Mouse (Mus musculus) gastrocnemius, postnatal 10 days (tissue): ENCODE data around the gene Txndc15. TPM values are rescaled to one million over a fixed set of nuclear protein-coding genes. Genes with fewer than 3 reads are reported as not detected.

Experiments
- DNase-seq: peaks from one replicate; pipeline ENCODE4 v3.0.0; 2021; ENCODE audit warnings: mixed read lengths
- total RNA-seq, 2 experiments: library from RNA; stranded (reverse); gene quantifications; 2 replicates each; pipeline ENCODE4 v1.2.3; 2021

Txndc15 gene
- total RNA-seq, 2 experiments from 2014 or later, result 30.9 to 32.6 TPM

DNA sequence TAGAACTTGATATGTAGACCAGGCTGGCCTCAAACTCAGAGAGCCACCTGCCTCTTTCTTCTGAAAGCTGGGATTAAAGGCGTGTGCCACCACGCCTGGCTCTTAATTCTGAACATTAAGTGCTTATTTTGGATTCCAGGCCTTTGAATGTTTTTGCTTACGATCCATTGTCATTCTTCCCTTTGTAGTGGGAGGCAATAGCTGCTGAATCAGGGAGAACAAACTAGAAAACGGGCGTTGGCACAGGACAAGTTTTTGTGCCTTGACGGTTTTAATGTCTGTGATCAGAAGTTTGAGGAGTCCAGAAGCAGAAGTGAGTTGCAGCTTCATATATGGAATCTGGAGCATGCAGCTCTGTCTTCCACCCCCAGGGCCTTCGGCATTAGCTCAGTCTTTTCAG lies 16.3 kb downstream of the Txndc15 start:
- DNase-seq, result no peak

DNA sequence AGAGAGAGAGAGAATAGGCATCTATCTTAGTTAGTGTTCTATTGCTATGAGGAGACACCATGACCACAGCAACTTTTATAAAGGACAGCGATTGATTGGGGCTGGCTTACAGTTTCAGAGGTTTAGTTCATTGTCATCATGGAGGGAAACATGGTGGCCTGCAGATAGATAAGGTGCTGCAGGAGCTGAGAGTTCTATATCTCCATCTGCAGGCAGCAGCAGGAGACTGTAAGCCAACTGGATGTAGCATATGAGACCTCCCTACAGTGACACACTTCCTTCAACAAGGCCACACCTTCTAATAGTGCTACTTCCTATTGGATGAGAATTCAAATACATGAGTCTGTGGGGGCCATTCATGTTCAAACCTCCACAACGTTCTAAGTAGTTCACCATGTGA lies 17.7 kb downstream of the Txndc15 start:
- DNase-seq, result no peak

DNA sequence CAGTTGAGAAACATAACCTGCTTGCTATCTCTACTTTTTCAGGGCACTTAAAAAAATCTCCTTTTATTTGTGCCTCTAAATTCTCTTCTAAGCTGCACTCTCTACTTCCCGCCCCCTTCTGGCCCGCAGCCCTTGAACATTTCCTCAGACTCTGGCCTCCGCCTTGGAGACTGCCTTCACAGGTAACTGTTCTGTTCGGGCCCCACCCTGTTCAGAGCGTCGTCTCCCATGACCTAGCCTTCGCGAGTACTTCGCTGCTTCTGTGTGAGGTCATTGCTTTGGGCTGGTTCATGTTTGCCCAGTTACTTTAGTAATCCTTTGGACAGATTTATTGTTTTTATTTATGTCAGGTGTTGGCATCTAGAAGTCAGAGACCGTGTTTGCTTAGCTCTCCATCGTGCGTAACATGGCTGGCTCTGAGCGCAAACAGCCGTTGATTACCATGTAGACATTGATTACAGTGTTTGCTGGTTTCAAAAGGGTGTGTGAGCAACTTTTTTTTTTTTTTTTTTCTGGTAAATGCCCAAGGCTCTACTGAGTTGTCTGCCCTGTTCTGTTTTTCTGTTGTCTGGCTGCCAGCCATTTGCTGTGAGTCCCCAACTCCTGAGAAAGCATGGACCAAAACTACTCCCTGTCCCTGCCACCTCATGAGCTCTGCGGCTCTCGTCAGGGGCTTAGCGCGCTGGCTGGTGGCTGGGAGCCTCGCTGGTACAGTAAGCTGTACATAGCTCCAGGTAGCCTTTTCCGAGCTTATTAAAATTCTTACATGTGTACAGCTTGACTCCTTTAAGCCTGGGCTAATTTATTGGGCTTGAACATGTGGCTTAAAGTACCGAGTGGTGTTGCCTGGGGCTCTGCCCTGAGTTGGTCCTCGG lies 19.4 kb downstream of the Txndc15 start:
- DNase-seq, result no peak

DNA sequence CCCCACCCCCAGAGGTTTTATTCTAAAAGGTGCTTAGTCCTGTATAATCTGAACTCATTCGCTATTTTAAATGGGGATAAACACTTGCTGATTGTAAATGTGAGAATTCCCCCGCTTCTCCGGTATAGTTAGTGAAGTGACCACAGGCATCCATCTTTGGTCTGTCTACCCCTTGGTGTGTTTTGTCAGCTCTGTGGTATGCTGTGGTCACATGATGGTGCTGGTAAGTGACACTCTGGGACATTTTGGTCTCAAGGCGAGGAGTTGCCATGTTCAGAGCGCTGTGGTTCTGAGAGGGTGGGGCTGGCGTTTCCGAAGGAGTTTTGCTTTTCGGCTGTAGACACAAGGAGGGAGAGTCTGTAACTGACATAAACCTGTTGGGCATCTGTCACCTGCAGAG lies 23.4 kb downstream of the Txndc15 start:
- DNase-seq, result no peak

DNA sequence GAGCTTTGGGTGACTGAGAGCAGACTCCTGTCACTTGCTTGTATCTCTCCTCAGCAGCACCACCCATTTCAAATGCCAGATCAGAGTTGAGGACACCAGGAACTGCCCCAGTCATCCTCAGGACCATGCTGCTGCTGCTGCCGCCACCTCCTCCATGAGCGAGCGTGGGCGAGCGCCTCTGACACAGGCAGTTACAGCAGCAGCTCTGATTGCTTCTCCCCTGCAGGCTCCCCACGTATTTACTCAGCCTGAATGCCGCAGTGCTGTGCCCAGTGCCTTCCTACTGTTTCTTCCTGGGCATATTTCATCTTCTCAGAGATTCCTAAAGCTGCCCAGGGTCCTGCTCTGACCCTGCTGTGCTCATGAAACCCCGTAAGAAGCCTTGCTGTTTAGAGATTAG lies 27.9 kb downstream of the Txndc15 start:
- DNase-seq, result no peak

DNA sequence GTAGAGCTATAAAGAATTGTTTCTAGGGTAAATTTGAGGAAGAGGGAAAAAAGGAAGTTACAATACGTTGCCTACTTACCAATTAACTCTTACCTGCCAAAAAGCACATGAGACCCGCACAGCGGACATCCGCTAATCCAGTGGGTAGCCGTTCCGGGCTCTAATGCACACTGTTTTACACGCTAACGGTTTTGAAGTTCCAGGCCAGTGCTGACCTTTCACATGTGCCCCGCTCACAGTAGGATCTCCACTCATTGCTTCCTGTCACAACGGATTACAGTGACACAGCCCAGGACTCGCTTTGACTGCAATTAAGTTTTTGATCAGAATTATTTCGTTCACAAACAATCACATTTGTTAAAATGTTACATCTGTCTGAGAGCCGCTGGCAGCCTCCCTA lies 39.9 kb downstream of the Txndc15 start:
- no peak for DNase-seq

DNA sequence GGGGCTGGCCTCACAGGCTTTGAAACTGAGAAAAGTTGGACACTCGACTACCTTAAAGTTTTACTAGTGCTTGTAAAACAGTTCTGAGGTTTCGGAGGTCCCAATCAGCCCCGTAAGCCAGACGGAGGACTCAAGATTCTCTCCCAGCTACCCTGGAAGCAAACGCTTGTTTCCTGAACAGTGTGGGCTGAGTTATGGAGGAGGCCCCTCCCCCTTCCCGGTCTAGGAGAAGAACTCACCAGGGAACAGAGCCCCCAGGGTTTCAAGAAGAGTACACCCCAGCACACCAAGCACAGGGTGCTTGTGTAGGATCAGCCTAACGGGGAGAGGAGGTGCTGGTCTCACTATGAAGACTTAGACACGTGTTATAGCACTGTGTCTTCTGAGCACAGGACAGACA lies 42.3 kb downstream of the Txndc15 start:
- no peak for DNase-seq

DNA sequence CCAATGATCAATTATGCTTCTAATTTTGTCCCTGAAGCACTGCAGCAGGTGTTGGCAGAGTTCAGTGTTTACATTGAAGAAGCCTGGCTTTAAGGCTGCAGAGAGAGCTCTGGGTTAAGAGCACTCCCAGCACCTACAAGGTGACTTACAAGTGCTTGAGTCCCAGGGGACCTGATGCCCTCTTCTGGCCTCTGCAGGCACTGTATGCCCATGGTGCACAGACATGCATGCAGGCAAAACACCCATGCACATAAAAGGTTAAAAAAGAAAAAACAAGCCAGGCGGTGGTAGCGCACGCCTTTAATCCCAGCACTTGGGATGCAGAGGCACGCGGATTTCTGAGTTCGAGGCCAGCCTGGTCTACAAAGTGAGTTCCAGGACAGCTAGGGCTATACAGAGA lies 43.2 kb downstream of the Txndc15 start:
- no peak for DNase-seq

DNA sequence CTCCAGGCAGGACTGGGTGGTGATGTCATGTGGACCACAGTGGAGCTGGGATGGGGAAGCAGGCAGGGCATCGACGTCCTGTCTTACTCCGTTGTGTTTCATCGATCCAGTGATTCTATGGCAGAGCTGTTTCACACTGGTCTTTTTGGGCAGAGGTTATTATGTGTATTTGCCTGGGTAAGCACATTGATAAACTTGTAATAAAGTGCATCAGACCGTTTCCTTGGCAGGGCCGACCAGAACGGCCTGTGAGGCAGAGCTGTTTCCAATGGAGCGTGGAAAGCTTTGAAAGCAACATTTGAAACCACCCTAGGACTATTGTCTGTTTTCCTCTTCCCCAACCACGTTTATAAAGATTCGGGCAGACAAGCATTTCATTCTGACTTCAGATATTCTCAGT lies 46.1 kb downstream of the Txndc15 start:
- DNase-seq, result no peak

DNA sequence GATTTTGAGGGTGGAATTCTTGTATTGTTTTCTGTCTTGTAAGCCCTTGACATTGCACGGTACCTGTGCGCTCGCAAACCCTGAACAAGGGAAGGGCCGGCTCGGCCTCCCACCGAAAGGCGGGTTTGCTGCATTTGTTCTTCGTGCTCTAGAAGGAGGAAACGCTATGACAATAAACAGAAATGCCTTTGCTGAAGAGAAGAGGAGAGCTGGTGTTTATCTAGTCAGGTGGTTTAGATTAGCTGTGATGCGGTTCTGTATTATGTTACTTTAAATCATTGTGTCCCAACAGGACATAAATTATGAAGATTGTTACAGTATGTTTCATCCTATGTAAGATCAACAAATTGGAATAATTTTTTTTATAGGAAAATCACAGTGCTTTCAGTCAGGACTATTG lies 47.0 kb downstream of the Txndc15 start:
- no peak for DNase-seq

DNA sequence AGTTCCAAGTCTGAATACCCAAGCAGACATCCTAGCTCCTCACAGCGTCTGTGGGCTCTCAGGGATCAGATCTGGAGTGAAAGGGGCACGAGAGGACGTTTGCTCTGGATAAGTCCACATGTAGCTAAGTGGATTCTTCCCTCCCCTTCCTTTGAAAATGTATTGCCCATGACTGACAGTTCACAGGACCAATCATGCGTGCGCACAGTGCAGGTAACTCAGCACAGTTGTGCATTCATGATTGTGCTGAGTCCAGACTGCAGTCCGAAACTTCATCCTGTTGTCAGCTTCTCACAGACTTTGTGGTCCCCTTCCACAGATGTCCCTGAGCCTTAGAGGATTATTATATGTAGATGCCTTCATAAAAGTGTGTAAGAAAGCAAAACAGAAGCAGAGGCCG lies 59.9 kb downstream of the Txndc15 start:
- no peak for DNase-seq

DNA sequence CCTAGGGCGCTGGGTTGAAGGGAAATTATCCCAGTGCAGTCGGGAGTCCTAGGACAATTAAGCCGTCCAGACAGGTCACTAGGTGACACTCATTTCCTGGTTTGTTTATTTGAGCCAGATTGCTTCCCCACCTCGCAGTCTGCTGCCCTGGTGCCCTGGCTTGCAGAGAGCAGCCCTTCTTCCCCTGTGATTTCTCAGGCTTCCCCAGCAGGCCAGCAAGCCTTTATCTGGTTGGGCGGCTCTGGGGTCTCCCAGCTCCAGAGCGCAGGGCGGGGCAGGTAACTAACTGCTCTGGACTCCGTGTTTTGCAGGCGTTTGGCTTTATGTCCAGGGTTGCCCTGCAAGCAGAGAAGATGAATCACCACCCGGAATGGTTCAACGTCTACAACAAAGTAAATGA lies 60.6 kb downstream of the Txndc15 start:
- no peak for DNase-seq

Other genes with a start within 250 kb of the Txndc15 start
- 10 to 100 TPM; 52.6 to 71.2 TPM for gene Dbn1, start 226.5 kb upstream of the Txndc15 start, total RNA-seq
- gene Pdlim7, start 201.0 kb upstream of the Txndc15 start, total RNA-seq, result 100 to 1,000 TPM; 458 to 513 TPM
- gene Dok3, start 185.4 kb upstream of the Txndc15 start, total RNA-seq, result 1 to 10 TPM; 2.0 to 4.0 TPM
- gene Ddx41, start 178.0 kb upstream of the Txndc15 start, total RNA-seq, result 10 to 100 TPM; 12.7 to 13.7 TPM
- 10 to 100 TPM; 19.9 to 26.5 TPM for gene Fam193b, start 143.5 kb upstream of the Txndc15 start, total RNA-seq
- 100 to 1,000 TPM; 147 to 192 TPM for gene Tmed9, start 140.9 kb upstream of the Txndc15 start, total RNA-seq
- gene B4galt7, start 114.8 kb upstream of the Txndc15 start, total RNA-seq, result 1 to 10 TPM; 8.3 to 9.2 TPM
- 10 to 100 TPM; 13.0 to 17.1 TPM for gene Caml, start 91.6 kb upstream of the Txndc15 start, total RNA-seq
- gene Ddx46, start 79.6 kb upstream of the Txndc15 start, total RNA-seq, result 10 to 100 TPM; 27.8 to 30.1 TPM
- gene B230219D22Rik, start 21.5 kb upstream of the Txndc15 start, total RNA-seq, result 10 to 100 TPM; 36.4 to 41.9 TPM
- gene Pcbd2, start 12.7 kb downstream of the Txndc15 start, total RNA-seq, result 10 to 100 TPM; 25.8 to 30.5 TPM
- gene Catsper3, start 69.9 kb downstream of the Txndc15 start, total RNA-seq, result under 1 TPM in 1 of 2 experiments, not detected in 1; 0.31 TPM
- 1 to 10 TPM; 1.2 to 2.9 TPM for gene Pitx1, start 121.5 kb downstream of the Txndc15 start, total RNA-seq